Mouse (Mus musculus) C2C12 (cell line): ENCODE results near the gene Adgrd1.

Experiments
- CTCF ChIP-seq: IDR thresholded peaks from one replicate; pipeline ENCODE4 v1.5.1; 2011; ENCODE audit not compliant: control insufficient read depth, insufficient read depth, insufficient read length
- MAX ChIP-seq: IDR thresholded peaks from one replicate; pipeline ENCODE4 v1.6.1; 2011; ENCODE audit warnings: mild to moderate bottlenecking, control low read depth

DNA sequence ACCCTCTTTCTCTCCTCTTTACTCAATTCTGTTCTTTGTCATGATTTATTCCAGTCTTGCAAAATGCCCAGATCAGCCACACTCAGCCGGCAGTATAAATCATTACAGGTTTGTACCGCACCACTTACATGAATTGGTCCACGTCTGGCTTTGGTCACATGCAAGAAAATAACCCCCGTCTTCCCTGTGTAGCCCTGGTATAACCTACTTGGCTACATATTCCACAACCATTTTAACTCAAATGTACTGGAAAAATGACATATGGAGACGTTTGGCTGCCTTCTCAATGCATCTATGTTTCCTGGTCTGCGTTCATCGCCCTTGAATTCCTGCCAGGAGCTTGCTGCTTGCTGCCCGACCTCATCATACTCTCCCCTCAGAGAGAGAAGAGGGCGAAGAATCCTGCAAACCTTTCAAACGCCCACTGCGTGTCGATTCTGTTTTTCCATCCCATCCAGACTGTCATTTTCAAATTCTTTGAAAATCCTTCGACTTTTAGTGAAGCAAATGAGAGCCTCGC is 24.7 kb upstream of the Adgrd1 start:
- no peak for TF ChIP-seq CTCF
- no peak for TF ChIP-seq MAX
